Mouse (Mus musculus) MEL (cell line): ENCODE measurements around the gene Clmp.

Experiments used
- CHD1 ChIP-seq: IDR thresholded peaks from 2 replicates; pipeline ENCODE4 v1.6.1; 2012; ENCODE audit warnings: low read depth, mild to moderate bottlenecking, inconsistent platforms, low read length, improper control_type of control experiment
- CHD2 ChIP-seq: IDR thresholded peaks from 2 replicates; pipeline ENCODE4 v1.6.1; 2011; ENCODE audit warnings: low read length, improper control_type of control experiment
- CTCF ChIP-seq, 3 experiments: IDR thresholded peaks in 2 of 3; conservative IDR thresholded peaks in 1 of 3; 2 replicates each; pipeline ENCODE4 v1.5.1; 2011 to 2012; ENCODE audit warnings: low read length in 3 of 3, low read depth in 2 of 3, mild to moderate bottlenecking in 2 of 3, improper control_type of control experiment in 1 of 3, inconsistent platforms in 1 of 3, mixed read lengths in 1 of 3, moderate library complexity in 1 of 3; ENCODE audit not compliant: control insufficient read depth in 1 of 3, insufficient read depth in 1 of 3, poor library complexity in 1 of 3, severe bottlenecking in 1 of 3
- E2F4 ChIP-seq: IDR thresholded peaks from 2 replicates; pipeline ENCODE4 v1.6.1; 2011; ENCODE audit warnings: low read depth, low read length, improper control_type of control experiment, borderline replicate concordance
- GABPA ChIP-seq: IDR thresholded peaks from 2 replicates; pipeline ENCODE4 v1.6.1; 2012; ENCODE audit warnings: low read depth, mild to moderate bottlenecking, inconsistent platforms, low read length, improper control_type of control experiment, moderate library complexity
- HCFC1 ChIP-seq: IDR thresholded peaks from 2 replicates; pipeline ENCODE4 v1.6.1; 2012; ENCODE audit warnings: low read depth, mild to moderate bottlenecking, inconsistent platforms, low read length, improper control_type of control experiment, moderate library complexity
- MYC ChIP-seq: IDR thresholded peaks from 2 replicates; pipeline ENCODE4 v1.6.1; 2011; ENCODE audit warnings: low read depth, mild to moderate bottlenecking, low read length, improper control_type of control experiment, moderate library complexity
- POLR2A ChIP-seq, 2 experiments: IDR thresholded peaks; 2 replicates each; pipeline ENCODE4 v1.6.1; 2011 to 2012; ENCODE audit warnings: low read length in 2 of 2, mild to moderate bottlenecking in 2 of 2, control low read depth in 1 of 2, improper control_type of control experiment in 1 of 2, low read depth in 1 of 2, moderate library complexity in 1 of 2; ENCODE audit not compliant: control insufficient read depth in 1 of 2, insufficient read depth in 1 of 2, poor library complexity in 1 of 2
- RCOR1 ChIP-seq: IDR thresholded peaks from 2 replicates; pipeline ENCODE4 v1.6.1; 2012; ENCODE audit warnings: low read depth, mild to moderate bottlenecking, inconsistent platforms, low read length, improper control_type of control experiment
- SIN3A ChIP-seq: IDR thresholded peaks from 2 replicates; pipeline ENCODE4 v1.6.1; 2012; ENCODE audit warnings: low read length, improper control_type of control experiment, inconsistent platforms
- TCF12 ChIP-seq: IDR thresholded peaks from 2 replicates; pipeline ENCODE4 v1.6.1; 2014; ENCODE audit warnings: low read depth, mild to moderate bottlenecking, inconsistent platforms, low read length, improper control_type of control experiment, moderate library complexity
- USF1 ChIP-seq: IDR thresholded peaks from 2 replicates; pipeline ENCODE4 v1.6.1; 2014; ENCODE audit warnings: low read depth, mild to moderate bottlenecking, inconsistent platforms, low read length, improper control_type of control experiment, moderate library complexity
- ZC3H11A ChIP-seq: IDR thresholded peaks from 2 replicates; pipeline ENCODE4 v1.6.1; 2012; ENCODE audit warnings: low read depth, mild to moderate bottlenecking, inconsistent platforms, low read length, improper control_type of control experiment
- ZNF384 ChIP-seq: IDR thresholded peaks from 2 replicates; pipeline ENCODE4 v1.6.1; 2012; ENCODE audit warnings: low read depth, mild to moderate bottlenecking, inconsistent platforms, low read length, improper control_type of control experiment

DNA sequence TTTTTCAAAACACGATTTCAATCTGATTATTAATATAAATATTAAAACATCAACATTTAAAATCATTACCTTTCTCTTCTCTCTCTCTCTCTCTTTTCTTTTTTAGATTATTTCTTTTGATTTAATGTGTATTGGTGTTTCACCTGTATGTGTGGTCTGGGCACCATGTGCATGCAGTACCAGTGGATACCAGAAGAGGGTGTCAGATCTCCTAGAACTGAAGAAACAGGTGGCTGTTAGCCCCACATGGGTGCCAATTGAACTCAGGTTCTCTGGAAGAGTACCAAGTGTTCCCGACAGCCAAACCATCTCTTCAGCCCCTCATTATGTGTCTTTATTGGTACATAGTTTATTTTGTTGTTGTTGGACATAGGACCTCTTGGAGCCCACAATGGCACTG lies 126.1 kb downstream of the Clmp start:
- no peak for TF ChIP-seq CHD2
- no peak for TF ChIP-seq E2F4
- no peak for TF ChIP-seq SIN3A
- TF ChIP-seq HCFC1 = no peak
- TF ChIP-seq CTCF (IDR thresholded peaks at IDR 0.05 in 2 of 3, conservative IDR thresholded peaks at IDR 0.05 in 1 of 3; ENCODE audit: control insufficient read depth in 1 of 3, insufficient read depth in 1 of 3, low read depth in 2 of 3, low read length in 3 of 3, poor library complexity in 1 of 3, severe bottlenecking in 1 of 3) = peak; percentile 28 to 54 (median 52); a peak in 3 of 6 replicates
- no peak for TF ChIP-seq POLR2A (IDR thresholded peaks at IDR 0.05; ENCODE audit: control insufficient read depth in 1 of 2, insufficient read depth in 1 of 2, low read depth in 1 of 2, low read length in 2 of 2, poor library complexity in 1 of 2)
- TF ChIP-seq ZC3H11A = no peak
- no peak for TF ChIP-seq TCF12
- no peak for TF ChIP-seq MYC
- TF ChIP-seq USF1 = no peak
- no peak for TF ChIP-seq RCOR1
- no peak for TF ChIP-seq CHD1
- no peak for TF ChIP-seq GABPA
- TF ChIP-seq ZNF384 = no peak
